Mouse (Mus musculus) neural tube, embryonic 14.5 days (tissue): Measurements from ENCODE around the gene Gpr6. TPM values are rescaled to one million over a fixed set of nuclear protein-coding genes. Genes with fewer than 3 reads are reported as not detected.

Source experiments
- polyA plus RNA-seq: library from polyadenylated mRNA; unstranded; fragments of >200 nt; fragmentation: Nextera tagmentation; extraction: Ambion mirVana; gene quantifications from 2 replicates; pipeline ENCODE4 v1.2.1, GENCODE M21; 2014

Gene Gpr6
- polyA plus RNA-seq, 1 experiment from 2014 or later = 0.92 TPM

Other genes starting within 250 kb of the Gpr6 start
- gene Cdc40, start 189.0 kb downstream of the Gpr6 start, polyA plus RNA-seq = 26.5 and 29.7 TPM in 2 replicates
- 112 and 122 TPM in 2 replicates for gene Wasf1, start 188.8 kb downstream of the Gpr6 start, polyA plus RNA-seq
- 36.4 and 36.6 TPM in 2 replicates for gene Fig4, start 231.0 kb upstream of the Gpr6 start, polyA plus RNA-seq
- 0.08 and 0.20 TPM in 2 replicates for gene Ak9, start 231.7 kb upstream of the Gpr6 start, polyA plus RNA-seq